Mouse (Mus musculus) liver, postnatal 0 days (tissue): ENCODE measurements around the gene Mtfp1. TPM values are rescaled to one million over a fixed set of nuclear protein-coding genes. Genes with fewer than 3 reads are reported as not detected.
A peak's percentile ranks its signal among the peaks of the same experiment; 100 is the strongest.

Experiments used
- ATAC-seq: fragments of 200-750 bp; cut with Nextera tagmentation; 2 replicates; pipeline ENCODE4 v1.8.0; 2017; ENCODE audit warnings: mild to moderate bottlenecking, moderate library complexity
- DNase-seq: peaks from one replicate; pipeline ENCODE4 v3.0.0-alpha.2; 2016
- H3K27ac ChIP-seq: fragments of 300-500 bp; sonication (generic); 2 replicates; pipeline ENCODE4 v1.5.1; 2014; ENCODE audit warnings: antibody characterized with exemption, moderate library complexity, mild to moderate bottlenecking, low read depth
- H3K27me3 ChIP-seq: fragments of 300-500 bp; sonication (generic); 2 replicates; pipeline ENCODE4 v1.6.1; 2014; ENCODE audit warnings: low read length, control low read depth, mixed read lengths; ENCODE audit not compliant: insufficient read depth
- H3K36me3 ChIP-seq: fragments of 300-500 bp; sonication (generic); replicated peaks from 2 replicates; pipeline ENCODE4 v1.6.1; 2014; ENCODE audit warnings: mild to moderate bottlenecking, control low read depth, low read length, moderate library complexity, mixed read lengths; ENCODE audit not compliant: insufficient read depth
- H3K4me1 ChIP-seq: fragments of 300-500 bp; sonication (generic); 2 replicates; pipeline ENCODE4 v1.6.1; 2014; ENCODE audit warnings: antibody characterized with exemption, mild to moderate bottlenecking, control low read depth; ENCODE audit not compliant: insufficient read depth
- H3K4me2 ChIP-seq: fragments of 300-500 bp; sonication (generic); 2 replicates; pipeline ENCODE4 v1.6.1; 2014; ENCODE audit warnings: low read depth, mild to moderate bottlenecking, low read length, moderate library complexity, mixed read lengths
- H3K4me3 ChIP-seq: fragments of 300-500 bp; sonication (generic); 2 replicates; pipeline ENCODE4 v1.5.1; 2014; ENCODE audit warnings: low read depth, low read length
- H3K9ac ChIP-seq: fragments of 300-500 bp; sonication (generic); replicated peaks from 2 replicates; pipeline ENCODE4 v1.6.1; 2014; ENCODE audit warnings: mild to moderate bottlenecking, moderate library complexity
- H3K9me3 ChIP-seq: fragments of 300-500 bp; sonication (generic); 2 replicates; pipeline ENCODE4 v1.6.1; 2016; ENCODE audit warnings: mild to moderate bottlenecking, control low read depth, low read length, mixed read lengths
- CTCF ChIP-seq: sonication (generic); IDR thresholded peaks from 2 replicates; pipeline ENCODE4 v1.5.1; 2016; ENCODE audit warnings: antibody characterized with exemption, low read depth
- EP300 ChIP-seq: IDR thresholded peaks from 2 replicates; pipeline ENCODE4 v1.6.1; 2016; ENCODE audit warnings: antibody characterized with exemption, low read depth, mild to moderate bottlenecking
- WGBS: fragments of 180-500 bp; shearing (Covaris S2); extraction: QIAGEN DNeasy Blood & Tissue Kit; methylation state at CpG from one replicate; pipeline ENCODE4 v1.1.7; 2014; ENCODE audit not compliant: insufficient replicate concordance; 5-methylcytosine and 5-hydroxymethylcytosine counted together
- polyA plus RNA-seq: library from polyadenylated mRNA; unstranded; fragments of >200 nt; fragmentation: Nextera tagmentation; extraction: Ambion mirVana; gene quantifications from 2 replicates; pipeline ENCODE4 v1.2.1, GENCODE M21; 2015

The Mtfp1 gene
- polyA plus RNA-seq, 1 experiment from 2014 or later, result 21.1 TPM

GRCm38 (mm10) chr11:4122742-4123579 is 27.7 kb upstream of the Mtfp1 start, which contains the start of gene Sec14l2:
Gene Sec14l2, minus strand, starts transcription at chr11:4123415.
- DNase-seq (peak; percentile 44), ATAC-seq (peak; percentile 16; the same call in 1 of the 2 replicates)
- Histone ChIP-seq H3K9ac (no peak within 1 kb of the TSS), H3K27ac (no peak within 1 kb of the TSS), H3K36me3 (no peaks in the 10 kb centered on the region), H3K9me3 (0 out of 2 replicates have a peak, but pooled peaks cover 2% of the 10 kb centered on the region), H3K4me1 (peaks cover 35% of the 10 kb centered on the region), H3K4me3 (no peak within 1 kb of the TSS), H3K27me3 (no peaks in the 10 kb centered on the region), H3K4me2 (peak within 1 kb of the TSS; percentile 0; the same call in 1 of the 2 replicates)
- 55% methylated on average over 10 of the region's 10 CpGs for WGBS
- TF ChIP-seq CTCF (no peak), EP300 (no peak)

DNA sequence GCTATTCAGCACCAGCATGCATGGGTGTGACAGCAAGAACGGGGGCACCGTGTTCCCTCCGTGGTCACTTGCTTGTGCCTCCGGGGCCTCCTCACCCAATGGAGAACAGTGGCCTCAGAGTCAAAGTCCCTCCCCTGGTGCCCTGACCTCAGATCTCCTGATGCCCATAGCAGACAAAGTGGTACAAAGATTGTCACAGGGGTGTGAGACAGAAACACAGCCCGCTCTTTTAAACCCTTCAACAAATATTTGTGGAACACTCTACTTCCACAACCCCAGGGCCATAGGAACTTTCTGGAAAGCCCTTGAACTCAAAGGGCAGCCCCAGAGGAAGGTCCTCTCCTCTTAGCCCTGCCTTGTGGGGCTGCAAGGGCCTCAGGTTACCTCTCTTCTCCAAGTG is 27.0 kb upstream of the Mtfp1 start:
- Histone ChIP-seq H3K4me3 (no peak overlapping the region), H3K27me3 (no peaks in the 10 kb centered on the region), H3K36me3 (no peaks in the 10 kb centered on the region), H3K9me3 (0 out of 2 replicates have a peak, but pooled peaks cover 2% of the 10 kb centered on the region), H3K27ac (no peak overlapping the region), H3K4me1 (peaks cover 37% of the 10 kb centered on the region), H3K4me2 (no peak overlapping the region), H3K9ac (no peak overlapping the region)
- WGBS, result 55% methylated on average over 5 of the region's 5 CpGs
- DNase-seq, result no peak
- no peak for ATAC-seq
- TF ChIP-seq CTCF (no peak), EP300 (no peak)

- Histone ChIP-seq H3K36me3 (no peaks in the 10 kb centered on the region), H3K27ac (no peak overlapping the region), H3K27me3 (no peaks in the 10 kb centered on the region), H3K4me3 (no peak overlapping the region), H3K4me2 (no peak overlapping the region), H3K4me1 (peaks cover 43% of the 10 kb centered on the region), H3K9me3 (0 out of 2 replicates have a peak, but pooled peaks cover 2% of the 10 kb centered on the region), H3K9ac (no peak overlapping the region)
- TF ChIP-seq EP300, result no peak
- no peak for TF ChIP-seq CTCF
- ATAC-seq, result no peak
- DNase-seq, result no peak
- WGBS, result 73% methylated on average over 3 of the region's 3 CpGs
Measured at GRCm38 (mm10) chr11:4121691-4122090, 26.4 kb upstream of the Mtfp1 start.

GRCm38 (mm10) chr11:4119635-4120034 is 24.4 kb upstream of the Mtfp1 start:
- H3K9me3 ChIP-seq, result 0 out of 2 replicates have a peak, but pooled peaks cover 2% of the 10 kb centered on the region
- WGBS, result 22% methylated on average over 5 of the region's 5 CpGs
- no peak overlapping the region for H3K9ac ChIP-seq
- H3K27me3 ChIP-seq, result no peaks in the 10 kb centered on the region
- H3K4me2 ChIP-seq, result no peak overlapping the region
- no peaks in the 10 kb centered on the region for H3K36me3 ChIP-seq
- H3K27ac ChIP-seq, result no peak overlapping the region
- peaks cover 54% of the 10 kb centered on the region for H3K4me1 ChIP-seq
- no peak overlapping the region for H3K4me3 ChIP-seq
- no peak for TF ChIP-seq CTCF
- TF ChIP-seq EP300, result no peak
- ATAC-seq (no peak), DNase-seq (no peak)

DNA sequence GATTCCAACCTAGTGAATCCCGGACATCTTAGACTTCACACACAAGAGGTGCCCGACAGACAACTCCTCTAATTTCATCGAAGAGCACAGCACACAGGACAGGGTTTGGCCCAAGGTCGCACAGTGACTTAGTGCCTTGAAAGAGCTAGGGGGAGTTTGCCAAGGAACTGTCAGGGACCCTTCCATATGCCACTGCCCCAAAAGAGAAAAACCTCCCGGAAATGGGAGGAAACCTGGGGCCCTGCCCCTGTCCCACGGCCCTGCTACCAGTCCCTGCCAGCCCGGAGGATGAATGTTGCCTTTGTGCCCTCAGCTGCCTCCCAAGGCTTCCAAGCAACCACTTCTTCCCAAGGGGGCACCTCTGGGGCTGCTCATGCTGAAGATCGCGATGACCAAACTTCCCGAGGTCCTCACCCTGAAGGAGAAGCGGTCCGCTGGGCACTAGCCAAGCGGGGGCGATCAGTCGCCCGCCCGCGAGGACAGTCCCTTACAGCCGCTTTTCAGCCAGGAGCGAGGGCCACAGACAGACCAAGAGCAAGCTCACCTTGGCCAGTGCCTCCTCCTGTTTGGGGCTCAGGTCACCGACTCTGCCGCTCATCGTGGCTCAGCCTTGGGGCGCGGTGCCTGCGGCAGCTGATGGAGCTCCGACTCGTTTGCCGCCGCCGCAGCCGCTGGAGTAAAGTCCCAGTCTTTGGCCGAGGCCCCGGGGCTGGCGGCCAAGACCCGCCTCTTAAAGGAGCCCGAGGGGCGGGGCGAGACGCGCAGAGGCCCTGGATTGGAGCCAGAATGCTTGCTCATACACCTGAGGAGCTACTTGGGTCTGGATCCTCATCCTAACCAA is 23.1 kb upstream of the Mtfp1 start:
- TF ChIP-seq CTCF, result no peak
- no peak for TF ChIP-seq EP300
- Histone ChIP-seq H3K4me1 (peaks cover 56% of the 10 kb centered on the region), H3K36me3 (no peaks in the 10 kb centered on the region), H3K4me3 (peak overlapping the region; percentile 67), H3K4me2 (peak overlapping the region; percentile 77), H3K27me3 (no peaks in the 10 kb centered on the region), H3K27ac (peak overlapping the region; percentile 81), H3K9ac (peak overlapping the region; percentile 85), H3K9me3 (no peaks in the 10 kb centered on the region)
- ATAC-seq, result peak; percentile 43
- DNase-seq, result peak; percentile 80
- 5% methylated on average over 38 of the region's 41 CpGs for WGBS
